Mouse (Mus musculus): ENCODE results near the gene Ifrd2. TPM values are rescaled to one million over a fixed set of nuclear protein-coding genes. Genes with fewer than 3 reads are reported as not detected.

Ifrd2 gene
- total and polyA plus RNA-seq, 3 experiments: 147 to 292 TPM; not detected in 1

GRCm38 (mm10) chr9:107626158-107626843 lies 38.9 kb downstream of the Ifrd2 start:
- peaks cover 13 to 28% of the 10 kb centered on the region in 2 experiments for H3K4me1 ChIP-seq (ENCODE audit: control insufficient read depth in 1 of 2, insufficient read depth in 2 of 2, low read length in 2 of 2)
- H3K36me3 ChIP-seq (ENCODE audit: control insufficient read depth in 1 of 2, insufficient read depth in 2 of 2, low read length in 2 of 2): peaks cover 1 to 18% of the 10 kb centered on the region in 2 experiments; a peak in 3 of 4 replicates
- TF ChIP-seq POLR2AphosphoS5 (IDR thresholded peaks at IDR 0.05; ENCODE audit: borderline replicate concordance, low read depth, low read length) (no peak), MAZ (IDR thresholded peaks at IDR 0.05; ENCODE audit: low read depth, low read length) (no peak), JUND (IDR thresholded peaks at IDR 0.05; ENCODE audit: low read depth, low read length) (no peak), USF1 (IDR thresholded peaks at IDR 0.05; ENCODE audit: low read depth, low read length) (no peak), RAD21 (IDR thresholded peaks at IDR 0.05; ENCODE audit: low read depth, low read length) (no peak), UBTF (IDR thresholded peaks at IDR 0.05; ENCODE audit: borderline replicate concordance, insufficient read depth, low read depth, low read length) (no peak)
- no peak overlapping the region for H3K4me3 ChIP-seq (ENCODE audit: control insufficient read depth in 1 of 2, insufficient read depth in 1 of 2, low read depth in 2 of 2, low read length in 2 of 2)
- peaks cover 41% of the 10 kb centered on the region for H3K79me2 ChIP-seq (ENCODE audit: control insufficient read depth, insufficient read depth, low read length, poor library complexity)
- no peaks in the 10 kb centered on the region for H3K9me3 ChIP-seq (replicated peaks; ENCODE audit: insufficient read depth, low read length)
- no peaks in the 10 kb centered on the region for H3K27me3 ChIP-seq (ENCODE audit: control insufficient read depth in 1 of 2, insufficient read depth in 2 of 2, low read length in 2 of 2)
- no peak overlapping the region for H3K9ac ChIP-seq (ENCODE audit: control insufficient read depth, low read depth, low read length, poor library complexity, severe bottlenecking)
- no peak for DNase-seq (ENCODE audit: low read depth, low spot score)
- H3K27ac ChIP-seq (ENCODE audit: control insufficient read depth, low read depth, low read length): no peak overlapping the region

- no peaks in the 10 kb centered on the region for H3K9me3 ChIP-seq (replicated peaks; ENCODE audit: insufficient read depth, low read length)
- no peaks in the 10 kb centered on the region for H3K27me3 ChIP-seq (ENCODE audit: control insufficient read depth in 1 of 2, insufficient read depth in 2 of 2, low read length in 2 of 2)
- H3K4me3 ChIP-seq (ENCODE audit: control insufficient read depth in 1 of 2, insufficient read depth in 1 of 2, low read depth in 2 of 2, low read length in 2 of 2): no peak overlapping the region
- H3K27ac ChIP-seq (ENCODE audit: control insufficient read depth, low read depth, low read length): no peak overlapping the region
- no peak overlapping the region for H3K9ac ChIP-seq (ENCODE audit: control insufficient read depth, low read depth, low read length, poor library complexity, severe bottlenecking)
- H3K79me2 ChIP-seq (ENCODE audit: control insufficient read depth, insufficient read depth, low read length, poor library complexity): peaks cover 47% of the 10 kb centered on the region
- DNase-seq (ENCODE audit: low read depth, low spot score): peak; percentile 69
- H3K4me1 ChIP-seq (ENCODE audit: control insufficient read depth in 1 of 2, insufficient read depth in 2 of 2, low read length in 2 of 2): peaks cover 13 to 28% of the 10 kb centered on the region in 2 experiments
- H3K36me3 ChIP-seq (ENCODE audit: control insufficient read depth in 1 of 2, insufficient read depth in 2 of 2, low read length in 2 of 2): peaks cover 1 to 18% of the 10 kb centered on the region in 2 experiments; a peak in 3 of 4 replicates
- no peak for TF ChIP-seq MEF2A (IDR thresholded peaks at IDR 0.05; ENCODE audit: extremely low read depth, insufficient replicate concordance, low read depth, low read length, poor library complexity, severe bottlenecking)
- TF ChIP-seq BHLHE40 (IDR thresholded peaks at IDR 0.05; ENCODE audit: borderline replicate concordance, low read depth, low read length): 0 out of 2 replicates have a peak, but pooled peaks have one; percentile 36
- peak; percentile 36; the same call in 1 of the 2 replicates for TF ChIP-seq HCFC1 (IDR thresholded peaks at IDR 0.05; ENCODE audit: low read depth, low read length)
- TF ChIP-seq ZMIZ1 (IDR thresholded peaks at IDR 0.05; ENCODE audit: low read depth, low read length): no peak
- no peak for TF ChIP-seq MXI1 (IDR thresholded peaks at IDR 0.05; ENCODE audit: low read depth, low read length)
- TF ChIP-seq SIN3A (IDR thresholded peaks at IDR 0.05; ENCODE audit: low read length): peak; percentile 48; the same call in 1 of the 2 replicates
- TF ChIP-seq ETS1 (IDR thresholded peaks at IDR 0.05; ENCODE audit: low read depth, low read length): 0 out of 2 replicates have a peak, but pooled peaks have one; percentile 12
- TF ChIP-seq SMC3 (IDR thresholded peaks at IDR 0.05; ENCODE audit: low read depth, low read length): peak; percentile 66
- TF ChIP-seq EP300 (IDR thresholded peaks at IDR 0.05; ENCODE audit: low read depth in 1 of 2, low read length in 2 of 2): no peak
- no peak for TF ChIP-seq TCF12 (IDR thresholded peaks at IDR 0.05; ENCODE audit: low read depth, low read length)
- TF ChIP-seq MAZ (IDR thresholded peaks at IDR 0.05; ENCODE audit: low read depth, low read length): peak; percentile 57; the same call in 1 of the 2 replicates
- no peak; the same call in 1 of the 2 replicates for TF ChIP-seq ZC3H11A (IDR thresholded peaks at IDR 0.05; ENCODE audit: low read depth, low read length)
- no peak for TF ChIP-seq NELFE (IDR thresholded peaks at IDR 0.05; ENCODE audit: low read depth, low read length)
- peak; percentile 59 for TF ChIP-seq CHD2 (IDR thresholded peaks at IDR 0.05; ENCODE audit: low read length)
- TF ChIP-seq ZKSCAN1 (IDR thresholded peaks at IDR 0.05; ENCODE audit: low read depth, low read length): no peak
- no peak for TF ChIP-seq GATA1 (IDR thresholded peaks at IDR 0.05; ENCODE audit: low read depth, low read length)
- TF ChIP-seq ELF1 (IDR thresholded peaks at IDR 0.05; ENCODE audit: low read depth, low read length): no peak
- TF ChIP-seq POLR2AphosphoS2 (IDR thresholded peaks at IDR 0.05; ENCODE audit: low read length): no peak
- TF ChIP-seq MAFK (IDR thresholded peaks at IDR 0.05; ENCODE audit: borderline replicate concordance, low read depth, low read length): no peak
- TF ChIP-seq RAD21 (IDR thresholded peaks at IDR 0.05; ENCODE audit: low read depth, low read length): peak; percentile 27
- TF ChIP-seq E2F4 (IDR thresholded peaks at IDR 0.05; ENCODE audit: borderline replicate concordance, low read depth, low read length): no peak
- no peak for TF ChIP-seq RCOR1 (IDR thresholded peaks at IDR 0.05; ENCODE audit: low read depth, low read length)
- TF ChIP-seq JUND (IDR thresholded peaks at IDR 0.05; ENCODE audit: low read depth, low read length): no peak
- TF ChIP-seq NRF1 (IDR thresholded peaks at IDR 0.05; ENCODE audit: insufficient read depth, low read depth, low read length, poor library complexity, severe bottlenecking): no peak
- no peak for TF ChIP-seq TAL1 (IDR thresholded peaks at IDR 0.05; ENCODE audit: low read length)
- no peak for TF ChIP-seq POLR2A (IDR thresholded peaks at IDR 0.05; ENCODE audit: control insufficient read depth in 1 of 2, insufficient read depth in 1 of 2, low read depth in 1 of 2, low read length in 2 of 2, poor library complexity in 1 of 2)
These were observed 39.4 kb downstream of the Ifrd2 start for GRCm38 (mm10) chr9:107626844-107627277.

Measured in MEL (cell line).